Mouse (Mus musculus) cerebellum, adult 11 months (tissue): Measurements from ENCODE around the gene 4930523C07Rik.

Experiments
- DNase-seq: peaks from one replicate; pipeline ENCODE4 v3.0.0; 2022

4930523C07Rik gene

DNA sequence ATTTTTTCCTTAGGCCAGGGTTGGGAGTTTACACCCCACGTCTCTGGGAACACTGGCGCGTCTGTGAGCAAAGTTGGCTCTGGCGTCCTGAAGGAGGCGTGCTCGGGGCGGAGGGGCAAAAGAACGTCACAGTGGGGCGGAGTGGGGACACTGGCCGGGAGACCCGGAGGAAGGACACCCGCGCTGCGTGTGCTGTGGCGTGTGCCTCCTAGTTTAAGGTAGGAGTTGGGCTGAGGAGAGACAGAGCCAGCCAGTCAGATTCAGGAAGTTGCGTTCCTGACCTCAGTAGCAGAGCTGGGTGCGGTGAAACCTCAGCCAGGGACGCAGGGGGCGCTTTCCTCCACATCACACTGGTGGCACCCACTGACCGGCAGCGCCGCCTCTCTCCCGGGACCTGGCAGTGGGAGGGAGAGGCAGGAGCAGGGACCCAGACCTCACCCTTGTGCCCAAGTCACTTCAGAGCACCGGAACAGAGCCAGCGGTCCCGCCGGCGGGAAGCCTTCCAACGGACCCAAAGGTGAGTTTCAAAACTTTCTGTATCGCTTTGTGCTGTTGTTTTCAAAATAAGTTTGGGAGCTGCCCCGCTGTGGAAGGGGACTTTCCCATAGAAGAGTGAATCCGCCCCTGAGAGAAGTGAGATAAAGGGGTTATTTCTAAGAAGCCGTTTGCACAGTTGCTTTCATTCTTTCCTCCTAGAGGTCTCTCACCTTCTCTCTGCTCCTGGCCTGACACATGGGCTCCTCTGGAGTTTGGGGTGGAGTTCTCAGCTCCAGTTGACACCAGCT is at the start of gene 4930523C07Rik:
Gene 4930523C07Rik (plus strand): TSS at position 146 of the 785 bp plus-strand sequence.
- peak; percentile 9 for DNase-seq

DNA sequence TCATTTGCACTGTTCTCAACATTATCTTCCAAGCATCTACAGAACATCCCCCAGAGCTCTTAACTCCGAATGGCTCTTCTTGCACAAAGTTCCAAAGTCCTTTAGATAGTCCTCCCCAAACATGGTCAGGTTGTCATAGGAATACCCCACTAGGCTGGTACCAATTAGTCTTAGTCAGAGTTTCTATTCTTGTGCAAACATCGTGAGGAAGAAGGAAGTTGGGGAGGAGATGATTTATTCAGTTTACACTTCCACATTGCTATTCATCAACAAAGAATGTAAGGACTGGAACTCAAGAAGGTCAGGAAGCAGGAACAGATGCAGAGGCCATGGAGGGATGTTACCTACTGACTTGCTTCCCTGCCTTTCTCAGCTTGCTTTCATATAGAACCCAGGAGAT is 46.9 kb upstream of the 4930523C07Rik start:
- no peak for DNase-seq

DNA sequence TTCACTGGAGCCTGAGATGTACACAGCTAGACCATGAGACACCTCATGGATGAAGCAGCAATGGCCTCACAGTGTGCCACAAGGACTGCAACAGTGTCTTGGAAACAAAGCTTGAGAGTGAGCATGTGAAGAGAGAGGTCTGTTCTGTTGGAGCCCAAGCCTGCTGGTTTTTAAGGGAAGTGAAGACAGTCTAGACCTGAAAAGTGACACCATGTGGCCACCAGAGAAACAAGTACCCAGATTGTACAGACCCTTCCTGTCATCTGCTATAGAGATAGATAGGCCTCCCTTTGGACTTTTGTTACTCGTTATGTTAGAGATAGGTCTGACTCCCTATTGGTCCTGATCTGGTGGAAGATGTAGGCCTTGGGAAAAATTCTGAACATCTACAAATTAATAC is 45.8 kb upstream of the 4930523C07Rik start:
- DNase-seq: no peak

DNA sequence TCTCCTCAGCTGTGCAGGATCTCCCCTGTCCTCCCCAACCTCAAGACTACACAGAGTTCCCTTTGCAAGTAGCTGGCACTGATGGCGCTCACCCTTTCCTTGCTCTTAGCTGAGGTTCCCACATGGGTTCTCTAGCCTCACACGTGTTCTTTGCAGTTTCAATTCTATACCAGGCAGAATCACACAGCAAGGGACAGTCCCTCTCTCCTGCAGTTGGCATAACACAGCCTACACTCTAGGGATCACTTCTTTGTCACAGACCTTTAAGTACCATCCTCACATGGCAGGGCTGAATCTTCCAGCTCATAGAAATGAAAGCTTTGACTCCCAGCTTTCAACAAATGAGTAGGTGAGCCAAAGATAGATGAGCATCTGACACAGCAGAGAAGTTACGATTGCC is 45.0 kb upstream of the 4930523C07Rik start:
- no peak for DNase-seq

DNA sequence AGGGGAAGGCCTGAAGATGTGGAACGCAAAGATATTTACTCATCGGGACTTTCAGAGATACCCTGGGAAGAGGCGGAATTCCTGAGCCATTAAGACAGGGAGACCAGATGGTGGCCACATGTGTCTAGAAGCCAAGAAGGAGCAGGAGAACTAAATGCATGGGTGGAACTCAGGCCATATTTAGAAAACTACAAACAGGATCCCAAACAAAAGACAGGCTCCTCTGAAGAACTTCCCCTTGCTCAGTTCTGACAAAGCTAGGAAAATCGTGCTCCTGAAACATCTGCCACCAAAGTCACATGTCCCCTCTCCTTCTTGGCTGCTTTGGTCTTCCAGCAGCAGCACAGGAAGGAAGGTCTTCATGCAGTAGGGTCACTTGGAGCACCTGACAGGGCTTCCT is 38.9 kb upstream of the 4930523C07Rik start:
- DNase-seq: no peak

DNA sequence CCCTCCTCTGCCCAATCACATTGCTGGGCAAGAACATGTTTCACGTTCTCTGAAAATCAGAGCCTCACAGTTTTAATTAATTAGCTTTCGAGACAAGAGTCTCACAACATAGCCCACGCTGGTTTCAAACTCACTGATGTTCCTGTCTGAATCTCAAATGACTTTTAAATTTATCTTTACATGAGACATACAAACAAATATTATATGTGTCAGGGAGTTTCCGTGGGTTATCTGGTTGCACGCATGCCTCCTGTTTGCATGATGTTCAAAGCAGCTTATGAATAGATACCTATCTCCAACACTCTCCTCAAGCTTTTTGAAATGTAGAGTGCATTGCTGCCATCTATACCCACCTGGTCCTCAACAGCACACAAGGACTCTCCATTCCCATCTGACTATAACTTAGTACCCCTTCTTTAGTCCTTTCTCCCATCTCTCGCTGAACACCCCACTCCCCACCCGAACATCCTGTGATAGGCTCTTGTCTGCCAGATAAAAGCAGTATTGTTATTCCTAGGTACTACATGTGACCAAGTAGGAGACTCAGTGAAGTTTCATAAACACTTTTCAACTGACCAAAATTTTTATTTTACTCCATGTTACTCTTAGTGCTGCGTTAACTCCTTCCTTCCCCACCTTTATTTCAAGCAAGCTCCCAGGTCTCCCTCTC is 37.1 kb upstream of the 4930523C07Rik start:
- DNase-seq: no peak

DNA sequence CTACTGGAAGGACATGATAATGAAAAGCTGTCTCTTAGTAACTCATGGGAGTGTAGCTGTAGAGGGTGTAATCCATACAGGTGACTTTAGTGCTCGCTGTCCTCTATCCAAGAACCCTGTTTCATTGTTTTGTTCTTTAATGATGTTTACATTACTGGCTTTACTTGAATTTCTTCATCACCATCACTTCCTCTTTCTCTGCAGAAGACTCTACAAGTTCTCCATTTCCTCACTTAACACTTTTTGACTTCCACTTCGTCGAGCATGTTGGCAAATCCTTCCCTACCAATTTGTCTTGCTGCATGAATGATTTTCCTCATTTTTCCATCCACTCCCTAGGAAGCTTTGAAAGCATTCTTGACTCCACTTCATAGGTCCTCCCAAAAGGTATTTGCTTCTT is 31.1 kb upstream of the 4930523C07Rik start:
- DNase-seq: no peak

DNA sequence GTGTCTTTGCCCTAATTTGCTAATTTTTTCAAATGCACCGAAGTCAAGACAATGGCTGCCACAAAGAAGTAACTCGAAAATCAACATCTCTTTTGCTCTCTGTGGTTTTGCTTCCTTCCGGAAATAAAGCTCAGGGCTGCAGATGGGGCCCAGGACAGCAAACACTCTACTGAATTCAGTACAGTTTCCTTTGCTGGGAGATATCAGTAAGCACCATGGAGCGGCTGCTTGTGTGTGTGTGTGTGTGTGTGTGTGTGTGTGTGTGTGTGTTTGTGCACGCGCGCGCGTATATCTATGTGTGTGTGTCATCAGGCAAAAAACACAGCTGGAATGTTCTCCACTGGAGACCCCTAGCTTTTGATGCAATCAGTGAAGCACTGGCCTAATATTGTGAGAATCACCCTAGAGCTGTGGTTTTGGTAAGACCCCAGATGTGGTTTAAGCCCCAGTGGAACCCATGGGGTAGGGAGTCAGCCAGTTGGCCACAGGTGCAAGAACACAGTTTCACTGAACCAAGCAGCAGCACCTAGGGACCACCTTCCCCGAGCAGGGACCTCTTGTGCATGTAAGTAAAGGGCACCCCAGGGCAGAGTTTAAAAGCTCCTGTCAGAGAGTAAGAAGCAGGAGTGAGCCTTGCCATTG is 19.7 kb upstream of the 4930523C07Rik start:
- no peak for DNase-seq

DNA sequence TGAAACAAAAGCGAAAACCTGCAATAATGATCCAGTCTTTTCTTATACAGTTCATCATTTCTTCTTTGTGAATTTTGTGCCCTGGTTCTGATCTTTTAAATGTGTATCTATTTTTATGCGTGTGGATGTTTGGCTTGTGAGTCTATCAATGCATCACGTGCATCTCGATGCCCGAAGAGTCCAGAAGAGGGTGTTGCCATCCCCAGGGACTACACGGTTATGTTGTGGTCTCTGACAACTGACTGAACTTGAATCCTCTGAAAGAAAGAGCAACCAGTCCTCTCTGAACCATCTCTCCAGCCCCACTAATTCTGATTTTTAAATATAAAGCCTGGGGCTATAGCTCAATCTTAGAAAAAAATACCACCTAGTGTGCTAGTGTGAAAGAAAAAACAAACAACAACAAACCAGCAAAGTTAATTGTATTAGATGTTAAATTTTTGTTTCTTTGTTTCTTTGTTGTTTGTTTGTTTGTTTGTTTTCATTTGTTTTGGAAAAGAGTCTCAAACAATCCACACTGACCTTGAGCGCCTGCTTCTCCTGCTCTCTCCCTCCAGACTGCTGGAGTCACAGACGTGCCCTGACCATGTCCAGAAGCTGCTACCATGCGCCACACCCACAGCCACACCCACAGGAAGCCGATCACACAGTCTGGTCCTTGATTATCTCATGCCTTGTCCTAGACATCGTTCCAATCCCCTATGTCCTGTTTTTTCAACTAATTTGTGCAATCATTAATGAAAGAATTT is 18.9 kb upstream of the 4930523C07Rik start:
- no peak for DNase-seq

DNA sequence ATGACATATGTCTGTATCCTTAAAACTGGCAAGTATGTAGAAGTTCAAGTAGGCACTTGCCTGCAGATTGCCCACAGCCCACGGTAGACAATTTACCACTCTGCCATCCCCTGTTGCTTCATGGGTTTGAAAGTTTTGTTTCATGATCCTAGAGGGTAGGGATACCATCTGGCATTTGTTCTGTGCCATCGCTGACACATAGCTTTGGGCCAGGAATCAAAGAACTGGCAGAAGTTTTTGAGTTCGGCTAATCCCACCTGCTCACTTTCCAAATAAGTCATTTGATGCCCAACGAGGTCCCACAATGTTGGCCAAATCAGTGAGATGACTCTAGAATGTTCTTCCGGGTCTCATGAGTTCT is 18.3 kb upstream of the 4930523C07Rik start:
- DNase-seq: no peak

DNA sequence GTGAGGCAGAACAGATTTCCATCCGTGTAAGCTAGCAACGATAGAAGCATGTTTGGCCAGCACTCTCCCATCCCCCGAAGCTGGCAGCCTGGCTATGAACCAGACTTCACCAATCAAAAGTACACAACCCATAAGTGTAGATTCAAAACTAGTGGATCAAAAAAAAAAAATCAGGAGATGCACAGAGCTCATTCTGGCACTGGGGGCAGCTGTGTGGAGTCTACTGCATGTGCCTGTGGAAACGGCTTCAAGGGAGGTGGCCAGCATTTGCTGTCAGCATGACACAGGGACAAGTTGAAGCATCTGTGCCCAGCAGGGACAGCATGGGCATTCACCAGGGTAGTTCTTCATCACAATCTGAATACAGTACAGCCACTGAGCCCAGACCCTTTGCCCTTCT is 16.2 kb upstream of the 4930523C07Rik start:
- DNase-seq: no peak

DNA sequence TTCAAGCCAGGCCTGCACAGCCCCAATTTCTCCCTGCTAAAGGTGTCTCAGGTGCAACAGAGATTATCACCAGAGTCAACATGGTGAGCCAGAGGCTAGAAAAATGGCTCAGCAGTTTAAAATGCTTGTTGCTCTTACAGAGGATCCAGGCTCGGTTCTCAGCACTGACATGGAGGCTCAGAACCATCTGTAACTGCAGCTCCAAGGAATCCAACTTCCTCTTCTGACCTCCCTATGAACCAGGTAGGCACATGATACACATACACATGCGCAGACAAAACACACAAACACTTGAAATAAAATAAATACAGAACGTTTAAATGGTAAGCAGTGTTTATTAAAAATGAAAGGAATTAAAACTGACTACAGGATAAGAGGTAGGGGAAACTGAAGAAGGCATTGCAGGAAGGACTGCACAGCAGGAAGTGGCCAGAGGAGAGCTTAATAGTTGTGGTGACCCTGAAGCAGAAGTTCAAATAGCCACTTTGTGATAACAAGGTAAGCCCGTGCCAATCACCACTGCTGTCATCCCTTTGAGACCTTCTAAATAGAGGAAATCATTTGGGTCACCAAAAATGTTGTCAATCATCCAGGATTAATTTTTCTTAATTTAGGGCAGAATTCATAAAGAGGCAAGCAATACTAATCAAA is 10.1 kb upstream of the 4930523C07Rik start:
- no peak for DNase-seq

DNA sequence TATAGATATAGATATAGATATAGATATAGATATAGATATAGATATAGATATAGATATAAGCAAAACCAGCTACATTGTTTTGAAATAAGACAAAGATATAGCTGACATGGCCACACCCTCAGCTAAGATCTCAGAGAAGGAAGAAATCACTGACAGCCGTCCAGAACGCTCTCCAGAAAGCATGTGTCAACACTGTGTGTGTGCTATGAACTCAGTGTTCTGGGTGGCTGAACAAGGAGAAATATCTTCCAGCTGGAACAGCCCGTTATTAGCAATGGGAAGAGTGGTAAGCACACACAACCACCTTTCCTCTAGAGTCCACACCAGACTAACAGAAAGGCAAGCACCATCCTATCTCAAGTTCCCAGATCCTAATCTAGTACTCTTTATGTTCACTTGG is 8.6 kb upstream of the 4930523C07Rik start:
- no peak for DNase-seq

DNA sequence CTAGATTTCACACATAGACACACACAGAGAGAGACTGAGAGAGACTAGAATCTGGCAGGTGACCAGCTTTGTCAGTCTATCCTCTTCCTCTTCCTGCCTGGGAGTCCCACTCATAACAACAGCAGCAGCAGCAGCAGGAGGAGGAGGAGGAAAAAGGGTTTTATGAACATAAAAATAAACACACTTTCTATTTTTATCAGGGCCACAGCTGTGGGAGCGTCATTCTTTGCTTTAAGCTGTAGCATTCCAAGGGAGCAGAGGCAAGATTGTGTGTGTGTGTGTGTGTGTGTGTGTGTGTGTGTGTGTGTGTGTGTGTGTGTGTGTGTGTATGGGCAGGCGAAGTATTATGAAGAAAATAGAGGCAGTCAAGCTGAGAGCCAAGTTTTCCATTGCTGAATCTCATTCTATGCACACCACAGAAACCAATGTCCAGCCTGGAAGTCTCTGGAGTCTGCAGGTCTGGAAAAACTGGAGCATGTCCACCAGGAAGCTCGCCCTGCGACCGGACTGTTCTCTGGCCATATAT is 7.1 kb upstream of the 4930523C07Rik start:
- no peak for DNase-seq

DNA sequence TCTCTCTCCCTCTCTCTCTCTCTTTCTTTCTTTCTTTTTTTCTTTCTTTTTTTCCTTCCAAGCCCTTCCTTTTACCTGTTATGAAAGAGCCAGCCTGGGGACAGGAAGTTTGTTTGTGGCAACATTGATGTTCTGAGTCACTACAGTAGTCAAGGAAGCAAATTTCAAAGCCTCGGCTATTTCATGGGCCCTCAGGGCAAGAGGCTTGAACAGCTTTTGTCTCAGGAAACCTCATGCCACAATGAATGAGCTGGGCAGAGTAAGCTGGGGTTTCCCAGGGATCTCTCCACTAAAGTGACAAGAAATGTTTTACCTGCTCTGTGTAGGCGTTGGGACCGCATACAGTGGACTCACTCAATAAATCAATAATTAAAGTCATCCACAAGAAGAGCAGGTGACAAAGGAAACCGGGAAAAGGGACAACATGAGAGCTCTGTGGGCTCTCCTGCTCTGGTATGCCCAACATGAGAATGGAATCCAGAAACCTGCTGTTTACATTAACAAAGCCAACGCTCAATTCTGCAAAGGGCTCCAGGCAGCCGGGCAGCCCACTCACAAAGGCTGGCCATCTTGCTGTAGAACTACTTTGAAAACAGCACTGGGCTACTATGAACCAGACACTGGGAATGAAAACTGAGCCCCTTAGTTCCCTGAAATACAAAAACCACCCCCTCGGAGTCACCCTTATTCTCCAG is 4.1 kb upstream of the 4930523C07Rik start:
- DNase-seq: no peak

DNA sequence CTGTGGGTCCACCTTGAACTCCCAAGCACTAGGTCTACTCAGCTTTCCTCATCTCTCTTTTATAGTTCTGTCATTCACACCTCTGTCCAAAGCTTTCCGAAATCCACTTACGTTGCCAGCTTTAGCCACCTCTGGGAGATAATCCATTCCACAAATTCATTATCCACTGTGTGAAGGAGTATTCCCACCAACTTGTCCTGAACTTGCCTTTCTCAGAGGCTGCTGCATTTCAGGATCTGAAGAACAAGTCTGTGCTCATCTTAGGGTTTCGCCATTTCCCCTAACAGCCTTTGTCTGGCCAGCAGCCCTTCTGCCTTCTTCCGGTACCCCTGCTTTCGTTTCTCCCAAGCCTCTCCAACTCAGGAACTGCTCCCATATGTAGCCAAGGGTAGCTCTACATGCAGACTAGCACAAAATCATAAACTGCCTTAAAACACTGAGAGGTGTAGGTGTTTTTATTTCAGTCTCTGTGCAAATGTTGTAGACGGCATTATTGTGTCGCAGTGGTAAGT is 2.9 kb upstream of the 4930523C07Rik start:
- DNase-seq: no peak

DNA sequence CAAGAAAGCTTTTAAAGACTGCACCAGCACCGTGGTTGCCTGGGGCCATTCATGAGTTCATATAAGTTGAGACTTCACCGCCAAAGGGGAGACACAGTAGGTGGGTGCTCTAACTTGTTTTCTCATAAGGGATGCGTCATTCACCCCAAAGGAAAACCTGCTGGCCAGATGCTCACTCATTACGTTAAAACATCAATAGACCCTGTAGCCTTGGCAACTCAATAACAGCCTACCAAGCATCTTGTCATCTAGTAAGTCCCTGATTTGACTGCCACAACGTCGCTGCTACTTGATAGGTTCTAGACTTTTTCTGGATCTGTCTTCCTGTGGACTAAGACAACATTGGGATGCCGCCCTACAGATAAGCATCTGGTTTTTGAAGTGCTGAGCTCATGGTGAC is 1.8 kb upstream of the 4930523C07Rik start:
- no peak for DNase-seq

DNA sequence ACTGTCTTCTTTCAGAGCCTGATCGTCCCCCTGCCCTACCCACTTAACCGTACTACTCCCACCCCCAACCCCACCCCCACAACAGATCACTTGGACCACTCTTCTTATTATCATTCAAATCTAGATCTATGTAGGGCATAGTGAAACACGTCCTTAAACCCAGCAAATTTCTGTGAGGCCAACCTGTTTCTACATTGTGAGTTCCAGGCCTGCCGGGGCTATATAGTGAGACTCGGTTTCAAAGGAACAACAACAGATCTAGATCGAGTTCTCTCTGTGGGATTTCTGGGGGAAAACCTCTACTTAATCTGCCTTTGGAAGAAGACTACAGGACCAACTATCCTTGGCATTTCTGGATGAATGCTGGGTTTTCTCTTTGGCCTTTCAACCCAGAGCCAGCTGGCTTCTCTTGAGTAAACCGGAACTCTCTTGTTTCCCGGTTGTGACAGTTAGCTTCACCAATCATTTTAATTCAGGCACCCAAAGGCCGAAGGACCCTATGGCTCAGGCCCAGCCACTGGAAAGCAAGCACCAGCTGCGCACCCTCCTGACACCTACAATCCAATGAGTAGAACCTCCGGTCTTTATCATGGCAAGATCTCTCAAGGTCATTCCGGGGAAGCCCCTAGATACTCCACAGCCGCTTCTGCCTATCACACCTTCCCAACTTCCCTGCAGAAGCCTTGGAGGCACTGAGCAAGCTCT is 759 bp upstream of the 4930523C07Rik start:
- no peak for DNase-seq

DNA sequence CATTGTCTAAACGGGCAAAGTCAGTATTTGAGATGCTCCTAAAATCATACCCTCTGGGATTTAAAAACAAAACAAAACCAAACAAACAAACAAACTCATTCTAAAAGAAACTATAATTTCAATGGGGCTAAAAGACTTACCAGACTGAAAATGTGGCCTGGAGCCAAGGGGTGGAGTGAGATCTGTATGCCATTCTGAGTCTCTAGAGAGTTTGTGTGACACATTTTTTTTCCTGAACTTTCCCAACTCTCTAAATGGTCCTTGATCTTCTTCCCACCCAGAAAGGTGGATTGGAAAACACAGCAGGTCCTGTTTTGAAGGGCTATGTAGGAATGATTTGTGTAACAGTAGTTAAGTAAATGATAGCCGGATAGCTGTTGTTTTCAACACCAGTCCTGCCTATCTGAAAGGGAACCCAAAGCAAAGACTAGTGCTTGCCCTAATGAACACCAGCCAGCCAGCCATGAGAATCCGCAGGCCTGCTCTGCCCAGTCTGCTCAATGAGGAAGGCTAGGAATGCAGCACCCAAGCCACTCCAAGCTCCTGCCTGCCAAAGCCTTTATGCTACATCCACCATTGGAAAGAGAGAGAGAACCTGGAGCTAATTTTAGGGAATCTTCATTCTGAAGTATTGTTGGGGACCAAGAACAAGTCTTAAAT is 1.0 kb downstream of the 4930523C07Rik start:
- DNase-seq: no peak

DNA sequence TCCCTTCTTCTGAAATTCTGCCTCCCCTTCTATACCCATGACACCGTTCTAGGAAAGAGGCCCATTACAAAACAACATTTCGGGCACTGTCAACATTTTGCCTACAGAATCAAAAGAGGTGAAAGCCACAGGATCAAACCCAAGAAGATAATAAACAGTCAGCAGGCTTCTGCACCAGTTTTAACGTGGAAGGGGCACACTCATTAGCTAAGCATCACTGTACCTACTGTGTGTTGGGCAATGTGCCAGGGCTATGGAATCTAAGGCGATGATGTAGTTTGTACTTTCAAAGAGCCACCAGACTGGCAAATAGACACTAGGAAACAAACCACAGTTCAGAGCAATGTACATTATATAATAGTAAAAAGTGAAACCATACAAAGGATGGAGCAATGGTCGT is 1.8 kb downstream of the 4930523C07Rik start:
- no peak for DNase-seq

DNA sequence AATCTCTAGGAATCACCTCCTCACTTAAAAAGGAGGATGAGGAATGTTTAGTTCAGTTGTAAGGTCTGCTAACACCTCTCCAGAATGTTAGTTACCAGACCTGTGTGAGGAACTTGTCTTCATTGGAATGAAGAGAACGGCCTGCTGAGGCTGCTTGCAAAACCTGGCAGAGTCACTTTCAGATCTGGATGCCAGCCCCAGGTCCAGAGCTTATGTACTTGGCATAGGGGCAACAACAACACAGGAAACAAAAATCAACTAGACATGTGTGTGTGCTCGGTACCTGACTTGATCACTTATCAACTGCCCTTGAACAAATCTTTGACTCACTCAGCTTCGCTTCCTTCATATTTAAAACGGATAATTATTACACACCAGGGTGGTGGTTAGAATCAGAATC is 2.6 kb downstream of the 4930523C07Rik start:
- no peak for DNase-seq
